Mouse (Mus musculus): Measurements from ENCODE around the gene Mfsd1. TPM values are rescaled to one million over a fixed set of nuclear protein-coding genes. Genes with fewer than 3 reads are reported as not detected.

Gene Mfsd1
- polyA plus RNA-seq (2014; fragmentation: Illumina TruSeq; extraction: RNeasy Lipid Tissue Mini Kit (QIAGEN cat#74804); ENCODE audit: low read depth, low replicate concordance), result 144 TPM

DNA sequence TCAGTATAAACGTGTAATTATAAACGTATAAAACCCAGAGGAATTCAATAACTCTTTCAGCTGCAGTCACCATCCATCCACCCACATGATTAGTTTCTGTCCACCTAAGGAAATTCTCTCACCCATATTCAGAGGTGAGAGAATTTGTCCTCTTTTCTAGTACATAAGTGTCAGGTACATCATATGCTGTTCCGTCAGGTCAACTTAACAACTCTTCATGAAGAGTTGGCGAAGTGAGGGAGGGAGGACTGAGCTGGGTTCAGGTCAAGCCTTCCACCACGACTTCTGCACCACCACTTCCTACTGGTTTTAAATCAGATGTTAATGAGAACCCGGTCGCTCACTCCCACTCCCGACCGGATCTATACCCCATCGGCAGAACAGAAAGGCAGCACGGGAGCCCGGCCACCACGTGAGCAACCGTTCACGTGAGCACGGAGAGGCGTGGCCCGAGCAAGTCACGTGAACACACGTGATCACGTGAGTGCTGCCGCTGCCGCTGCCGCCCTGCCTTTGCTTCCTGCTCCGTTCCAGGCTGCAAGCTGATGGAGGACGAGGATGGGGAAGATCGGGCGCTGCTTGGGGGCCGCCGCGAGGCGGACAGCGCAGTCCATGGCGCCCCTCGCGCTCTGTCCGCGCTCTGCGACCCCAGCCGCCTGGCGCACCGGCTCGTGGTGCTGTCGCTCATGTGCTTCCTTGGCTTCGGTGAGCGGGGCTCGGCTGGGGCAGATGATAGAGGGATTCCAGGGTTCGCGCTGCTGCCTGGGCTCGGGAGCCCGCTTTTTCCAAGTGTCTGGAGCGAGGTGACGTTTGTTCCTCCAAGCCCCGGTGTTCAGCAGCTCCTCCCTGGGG, at the start of gene Mfsd1:
Mfsd1 (plus strand) TSS at position 469 of the 852 bp plus-strand sequence.

Other genes starting within 250 kb of the Mfsd1 start
- gene Mlf1, start 208.6 kb upstream of the Mfsd1 start, polyA plus RNA-seq (2014; fragmentation: Illumina TruSeq; extraction: RNeasy Lipid Tissue Mini Kit (QIAGEN cat#74804); ENCODE audit: low read depth, low replicate concordance), result 0.57 TPM
- not detected for gene Gm17402, start 207.6 kb upstream of the Mfsd1 start, polyA plus RNA-seq (2014; fragmentation: Illumina TruSeq; extraction: RNeasy Lipid Tissue Mini Kit (QIAGEN cat#74804); ENCODE audit: low read depth, low replicate concordance)
- 56.5 TPM for gene Gfm1, start 152.6 kb upstream of the Mfsd1 start, polyA plus RNA-seq (2014; fragmentation: Illumina TruSeq; extraction: RNeasy Lipid Tissue Mini Kit (QIAGEN cat#74804); ENCODE audit: low read depth, low replicate concordance)
- 32.0 TPM for gene Lxn, start 118.8 kb upstream of the Mfsd1 start, polyA plus RNA-seq (2014; fragmentation: Illumina TruSeq; extraction: RNeasy Lipid Tissue Mini Kit (QIAGEN cat#74804); ENCODE audit: low read depth, low replicate concordance)
- 0.44 TPM for gene Rarres1, start 67.2 kb upstream of the Mfsd1 start, polyA plus RNA-seq (2014; fragmentation: Illumina TruSeq; extraction: RNeasy Lipid Tissue Mini Kit (QIAGEN cat#74804); ENCODE audit: low read depth, low replicate concordance)

Data from sigmoid colon, adult 10 weeks (tissue).